In genomic region chr4:24218383-24218934, GRCm38 (mm10) we compare ENCODE assay signal across 21 mouse cellular contexts.
A peak's percentile ranks its signal among the peaks of the same experiment; 100 is the strongest.
DNase-seq lines count a peak whose midpoint lies in the region; ATAC-seq lines count a peak whose summit lies in the region.
"Had no signal": no experiment of that assay in that cellular context is flagged by ENCODE, and none has a peak within 500 bp of the region (broad histone marks: within the 10 kb centered on the region; RNA-seq: fewer than 3 reads in every experiment).

No protein-coding gene starts in this region.

- WGBS in midbrain, embryonic 14.5 days: 30% methylated on average over 6 of the region's 6 CpGs
- 35% methylated on average over 6 of the region's 6 CpGs for WGBS in midbrain, embryonic 13.5 days
- 31% methylated on average over 6 of the region's 6 CpGs for WGBS in forebrain, embryonic 11.5 days
- WGBS in forebrain, embryonic 14.5 days: 10% methylated on average over 6 of the region's 6 CpGs

- H3K9me3 ChIP-seq in midbrain, embryonic 14.5 days (ENCODE audit: control insufficient read depth, low read length): no peaks in the 10 kb centered on the region
- H3K9me3 ChIP-seq in midbrain, embryonic 13.5 days: no peaks in the 10 kb centered on the region
- no peaks in the 10 kb centered on the region for H3K9me3 ChIP-seq in forebrain, embryonic 11.5 days (ENCODE audit: control insufficient read depth, low read length)
- no peaks in the 10 kb centered on the region for H3K9me3 ChIP-seq in forebrain, embryonic 14.5 days (replicated peaks; ENCODE audit: control insufficient read depth, low read length)
- H3K9me3 ChIP-seq: embryonic facial prominence, embryonic 15.5 days; heart, embryonic 12.5 days; hindbrain, embryonic 15.5 days; intestine, embryonic 15.5 days had no signal

- no peaks in the 10 kb centered on the region for H3K27me3 ChIP-seq in midbrain, embryonic 14.5 days (ENCODE audit: control insufficient read depth, insufficient read depth, low read length)
- no peaks in the 10 kb centered on the region for H3K27me3 ChIP-seq in midbrain, embryonic 13.5 days
- H3K27me3 ChIP-seq in forebrain, embryonic 11.5 days (ENCODE audit: control insufficient read depth, insufficient read depth, low read length): no peaks in the 10 kb centered on the region
- no peaks in the 10 kb centered on the region for H3K27me3 ChIP-seq in forebrain, embryonic 14.5 days (replicated peaks; ENCODE audit: control insufficient read depth, insufficient read depth, low read length)
- H3K27me3 ChIP-seq: embryonic facial prominence, embryonic 15.5 days; heart, embryonic 12.5 days; hindbrain, embryonic 15.5 days; intestine, embryonic 15.5 days had no signal

- no peak overlapping the region for H3K27ac ChIP-seq in midbrain, embryonic 14.5 days (replicated peaks; ENCODE audit: low read depth, low read length)
- H3K27ac ChIP-seq in midbrain, embryonic 13.5 days: no peak overlapping the region
- peak overlapping the region; percentile 51; the same call in 1 of the 2 replicates for H3K27ac ChIP-seq in forebrain, embryonic 11.5 days (ENCODE audit: low read depth, low read length)
- H3K27ac ChIP-seq in forebrain, embryonic 14.5 days (ENCODE audit: low read depth, low read length): peak overlapping the region; percentile 48
- H3K27ac ChIP-seq: embryonic facial prominence, embryonic 15.5 days; hindbrain, embryonic 15.5 days; intestine, embryonic 15.5 days had no signal

- no peaks in the 10 kb centered on the region for H3K36me3 ChIP-seq in midbrain, embryonic 14.5 days (ENCODE audit: control insufficient read depth, insufficient read depth, low read length)
- H3K36me3 ChIP-seq in midbrain, embryonic 13.5 days: no peaks in the 10 kb centered on the region
- no peaks in the 10 kb centered on the region for H3K36me3 ChIP-seq in forebrain, embryonic 11.5 days (ENCODE audit: control insufficient read depth, insufficient read depth, low read length)
- H3K36me3 ChIP-seq in forebrain, embryonic 14.5 days (ENCODE audit: control insufficient read depth, insufficient read depth, low read length): no peaks in the 10 kb centered on the region
- H3K36me3 ChIP-seq: embryonic facial prominence, embryonic 15.5 days; heart, embryonic 12.5 days; hindbrain, embryonic 15.5 days; intestine, embryonic 15.5 days had no signal

- DNase-seq in midbrain, embryonic 14.5 days: peak; percentile 38
- DNase-seq in forebrain, embryonic 11.5 days (ENCODE audit: low spot score): no peak
- DNase-seq in forebrain, embryonic 14.5 days (ENCODE audit: low spot score): no peak
- peak; percentile 61 for DNase-seq in retina, embryonic 14.5 days (ENCODE audit: low spot score)
- DNase-seq in heart, adult 18-20 months: no peak
- DNase-seq: adrenal gland, adult 2 months; cerebellum, adult 2 months; cerebellum, postnatal 25 days; gastrocnemius, postnatal 10 days; heart, adult 11 months; heart, postnatal 10 days; kidney, adult 8-10 months; kidney, postnatal 10 days; thymus, adult 18-20 months; thymus, postnatal 4 days had no signal

- no peak for ATAC-seq in midbrain, embryonic 14.5 days (ENCODE audit: low FRiP score, low TSS enrichment)
- no peak; the same call in 1 of the 2 replicates for ATAC-seq in midbrain, embryonic 13.5 days
- no peak for ATAC-seq in forebrain, embryonic 11.5 days (replicated peaks; ENCODE audit: low FRiP score)
- no peak for ATAC-seq in forebrain, embryonic 14.5 days
- ATAC-seq in megakaryocyte-erythroid progenitor cell, adult 5-6 weeks (replicated peaks; ENCODE audit: low FRiP score, low TSS enrichment, poor library complexity, severe bottlenecking): no peak
- ATAC-seq: intestine, embryonic 15.5 days had no signal

- no peak overlapping the region for H3K4me2 ChIP-seq in midbrain, embryonic 14.5 days (ENCODE audit: low read length)
- H3K4me2 ChIP-seq in midbrain, embryonic 13.5 days (replicated peaks): no peak overlapping the region
- H3K4me2 ChIP-seq in forebrain, embryonic 11.5 days (ENCODE audit: low read depth, low read length, severe bottlenecking): no peak overlapping the region
- peak overlapping the region; percentile 1; the same call in 1 of the 2 replicates for H3K4me2 ChIP-seq in forebrain, embryonic 14.5 days (ENCODE audit: low read length)
- H3K4me2 ChIP-seq: embryonic facial prominence, embryonic 15.5 days; heart, embryonic 12.5 days; hindbrain, embryonic 15.5 days; intestine, embryonic 15.5 days had no signal

- peaks cover 7% of the 10 kb centered on the region; the same call in 1 of the 2 replicates for H3K4me1 ChIP-seq in midbrain, embryonic 14.5 days (ENCODE audit: control insufficient read depth, insufficient read depth, low read length)
- peaks cover 32% of the 10 kb centered on the region for H3K4me1 ChIP-seq in midbrain, embryonic 13.5 days (replicated peaks)
- H3K4me1 ChIP-seq in forebrain, embryonic 11.5 days (replicated peaks; ENCODE audit: control insufficient read depth, insufficient read depth, low read length): peaks cover 5% of the 10 kb centered on the region; the same call in 1 of the 2 replicates
- H3K4me1 ChIP-seq in forebrain, embryonic 14.5 days (ENCODE audit: control insufficient read depth, insufficient read depth, low read length): peaks cover 12% of the 10 kb centered on the region
- H3K4me1 ChIP-seq: embryonic facial prominence, embryonic 15.5 days; heart, embryonic 12.5 days; intestine, embryonic 15.5 days had no signal

- H3K9ac ChIP-seq in midbrain, embryonic 14.5 days (replicated peaks; ENCODE audit: low read length): no peak overlapping the region
- H3K9ac ChIP-seq in midbrain, embryonic 13.5 days (replicated peaks): no peak overlapping the region
- no peak overlapping the region for H3K9ac ChIP-seq in forebrain, embryonic 11.5 days (ENCODE audit: low read length)
- H3K9ac ChIP-seq in forebrain, embryonic 14.5 days (ENCODE audit: low read length): no peak overlapping the region; the same call in 1 of the 2 replicates
- H3K9ac ChIP-seq: embryonic facial prominence, embryonic 15.5 days; heart, embryonic 12.5 days; hindbrain, embryonic 15.5 days; intestine, embryonic 15.5 days had no signal

- no peak overlapping the region for H3K4me3 ChIP-seq in midbrain, embryonic 14.5 days (replicated peaks; ENCODE audit: low read depth, low read length)
- no peak overlapping the region for H3K4me3 ChIP-seq in midbrain, embryonic 13.5 days (replicated peaks)
- H3K4me3 ChIP-seq in forebrain, embryonic 11.5 days (ENCODE audit: low read depth, low read length): no peak overlapping the region
- H3K4me3 ChIP-seq in forebrain, embryonic 14.5 days (ENCODE audit: low read depth, low read length): no peak overlapping the region
- H3K4me3 ChIP-seq: embryonic facial prominence, embryonic 15.5 days; heart, embryonic 12.5 days; hindbrain, embryonic 15.5 days; intestine, embryonic 15.5 days had no signal

Comparison
In these comparisons a context has a peak if more than half of its experiments do, and no peak if none do; other contexts are left out.
1. DNase-seq: peak in midbrain, embryonic 14.5 days (single experiment) and retina, embryonic 14.5 days (single experiment); none in forebrain, embryonic 11.5 days (single experiment), forebrain, embryonic 14.5 days (single experiment) and heart, adult 18-20 months (0 of 2).
2. H3K27ac ChIP-seq: peak in forebrain, embryonic 11.5 days (single experiment) and forebrain, embryonic 14.5 days (single experiment); none in midbrain, embryonic 14.5 days (single experiment) and midbrain, embryonic 13.5 days (single experiment).